Mouse (Mus musculus): Measurements from ENCODE around the gene Katnbl1. TPM values are rescaled to one million over a fixed set of nuclear protein-coding genes. Genes with fewer than 3 reads are reported as not detected.

Gene Katnbl1
- polyA plus RNA-seq, 1 experiment: 26.1 TPM

- no peak overlapping the region for H3K4me3 ChIP-seq (ENCODE audit: insufficient read depth, low read length)
- no peak for TF ChIP-seq POLR2A (IDR thresholded peaks at IDR 0.05; ENCODE audit: low read depth, low read length)
- TF ChIP-seq CTCF (IDR thresholded peaks at IDR 0.05; ENCODE audit: borderline replicate concordance, insufficient read depth, low read length): no peak
Observed at GRCm38 (mm10) chr2:112360012-112360780, 18.8 kb upstream of the Katnbl1 start.

GRCm38 (mm10) chr2:112360781-112361169, 18.2 kb upstream of the Katnbl1 start:
- H3K4me1 ChIP-seq (ENCODE audit: control insufficient read depth, insufficient read depth, low read length): no peaks in the 10 kb centered on the region

More at GRCm38 (mm10) chr2:112360012-112360780, 18.8 kb upstream of the Katnbl1 start:
- H3K4me1 ChIP-seq (ENCODE audit: control insufficient read depth, insufficient read depth, low read length): no peaks in the 10 kb centered on the region
- H3K27ac ChIP-seq (ENCODE audit: insufficient read depth, low read length): no peak overlapping the region

GRCm38 (mm10) chr2:112367222-112367621, 11.8 kb upstream of the Katnbl1 start:
- H3K4me3 ChIP-seq (ENCODE audit: insufficient read depth, low read length): peak overlapping the region; percentile 85
- TF ChIP-seq POLR2A (IDR thresholded peaks at IDR 0.05; ENCODE audit: low read depth, low read length) (no peak), CTCF (IDR thresholded peaks at IDR 0.05; ENCODE audit: borderline replicate concordance, insufficient read depth, low read length) (no peak)
- H3K27ac ChIP-seq (ENCODE audit: insufficient read depth, low read length): no peak overlapping the region
- H3K4me1 ChIP-seq (ENCODE audit: control insufficient read depth, insufficient read depth, low read length): peaks cover 2% of the 10 kb centered on the region; the same call in 1 of the 2 replicates

More at GRCm38 (mm10) chr2:112360781-112361169, 18.2 kb upstream of the Katnbl1 start:
- H3K27ac ChIP-seq (ENCODE audit: insufficient read depth, low read length): no peak overlapping the region
- TF ChIP-seq CTCF (IDR thresholded peaks at IDR 0.05; ENCODE audit: borderline replicate concordance, insufficient read depth, low read length) (no peak), POLR2A (IDR thresholded peaks at IDR 0.05; ENCODE audit: low read depth, low read length) (no peak)
- no peak overlapping the region for H3K4me3 ChIP-seq (ENCODE audit: insufficient read depth, low read length)

- peaks cover 2% of the 10 kb centered on the region; the same call in 1 of the 2 replicates for H3K4me1 ChIP-seq (ENCODE audit: control insufficient read depth, insufficient read depth, low read length)
- H3K4me3 ChIP-seq (ENCODE audit: insufficient read depth, low read length): peak within 1 kb of the TSS; percentile 85
- H3K27ac ChIP-seq (ENCODE audit: insufficient read depth, low read length): peak within 1 kb of the TSS; percentile 55
- no peak for TF ChIP-seq CTCF (IDR thresholded peaks at IDR 0.05; ENCODE audit: borderline replicate concordance, insufficient read depth, low read length)
- peak; percentile 91 for TF ChIP-seq POLR2A (IDR thresholded peaks at IDR 0.05; ENCODE audit: low read depth, low read length)
Observed at GRCm38 (mm10) chr2:112367726-112368673, 11.0 kb upstream of the Katnbl1 start, which contains the start of gene Emc4. Gene Emc4, minus strand, starts transcription at chr2:112368027.

GRCm38 (mm10) chr2:112369941-112370340, 9.1 kb upstream of the Katnbl1 start:
- Histone ChIP-seq H3K4me1 (ENCODE audit: control insufficient read depth, insufficient read depth, low read length) (peaks cover 2% of the 10 kb centered on the region; the same call in 1 of the 2 replicates), H3K27ac (ENCODE audit: insufficient read depth, low read length) (no peak overlapping the region), H3K4me3 (ENCODE audit: insufficient read depth, low read length) (no peak overlapping the region)
- TF ChIP-seq CTCF (IDR thresholded peaks at IDR 0.05; ENCODE audit: borderline replicate concordance, insufficient read depth, low read length) (no peak), POLR2A (IDR thresholded peaks at IDR 0.05; ENCODE audit: low read depth, low read length) (no peak)

- H3K4me3 ChIP-seq (ENCODE audit: insufficient read depth, low read length): no peak overlapping the region
- H3K27ac ChIP-seq (ENCODE audit: insufficient read depth, low read length): peak overlapping the region; percentile 64; the same call in 1 of the 2 replicates
- H3K4me1 ChIP-seq (ENCODE audit: control insufficient read depth, insufficient read depth, low read length): no peaks in the 10 kb centered on the region
- TF ChIP-seq POLR2A (IDR thresholded peaks at IDR 0.05; ENCODE audit: low read depth, low read length) (no peak), CTCF (IDR thresholded peaks at IDR 0.05; ENCODE audit: borderline replicate concordance, insufficient read depth, low read length) (no peak)
Observed at GRCm38 (mm10) chr2:112373141-112373540, 5.9 kb upstream of the Katnbl1 start.

GRCm38 (mm10) chr2:112374610-112375009, 4.4 kb upstream of the Katnbl1 start:
- no peak for TF ChIP-seq POLR2A (IDR thresholded peaks at IDR 0.05; ENCODE audit: low read depth, low read length)
- no peak overlapping the region for H3K27ac ChIP-seq (ENCODE audit: insufficient read depth, low read length)
- H3K4me3 ChIP-seq (ENCODE audit: insufficient read depth, low read length): no peak overlapping the region
- no peaks in the 10 kb centered on the region for H3K4me1 ChIP-seq (ENCODE audit: control insufficient read depth, insufficient read depth, low read length)

- TF ChIP-seq CTCF (IDR thresholded peaks at IDR 0.05; ENCODE audit: borderline replicate concordance, insufficient read depth, low read length) (no peak), POLR2A (IDR thresholded peaks at IDR 0.05; ENCODE audit: low read depth, low read length) (no peak)
- peak overlapping the region; percentile 93 for H3K4me3 ChIP-seq (ENCODE audit: insufficient read depth, low read length)
- H3K4me1 ChIP-seq (ENCODE audit: control insufficient read depth, insufficient read depth, low read length): peaks cover 2% of the 10 kb centered on the region; the same call in 1 of the 2 replicates
- H3K27ac ChIP-seq (ENCODE audit: insufficient read depth, low read length): 0 out of 2 replicates have a peak overlapping the region, but pooled peaks have one; percentile 20
Observed at GRCm38 (mm10) chr2:112380131-112380530, 1.1 kb downstream of the Katnbl1 start.

GRCm38 (mm10) chr2:112381219-112381618, 2.2 kb downstream of the Katnbl1 start:
- no peak overlapping the region for H3K27ac ChIP-seq (ENCODE audit: insufficient read depth, low read length)
- TF ChIP-seq POLR2A (IDR thresholded peaks at IDR 0.05; ENCODE audit: low read depth, low read length) (no peak), CTCF (IDR thresholded peaks at IDR 0.05; ENCODE audit: borderline replicate concordance, insufficient read depth, low read length) (no peak)
- H3K4me1 ChIP-seq (ENCODE audit: control insufficient read depth, insufficient read depth, low read length): peaks cover 2% of the 10 kb centered on the region; the same call in 1 of the 2 replicates
- H3K4me3 ChIP-seq (ENCODE audit: insufficient read depth, low read length): no peak overlapping the region
